Mouse (Mus musculus) limb, embryonic 14.5 days (tissue): Measurements from ENCODE around the gene Sh3pxd2b. TPM values are rescaled to one million over a fixed set of nuclear protein-coding genes. Genes with fewer than 3 reads are reported as not detected.

ENCODE experiments used
- ATAC-seq: fragments of 200-750 bp; cut with Nextera tagmentation; 2 replicates; pipeline ENCODE4 v1.8.0; 2017; ENCODE audit warnings: low read depth, moderate number of reproducible peaks, moderate TSS enrichment; ENCODE audit not compliant: low FRiP score
- DNase-seq: peaks from one replicate; pipeline ENCODE4 v3.0.0-alpha.2; 2015; ENCODE audit warnings: low spot score
- H3K27ac ChIP-seq: fragments of 300-500 bp; sonication (generic); replicated peaks from 2 replicates; pipeline ENCODE4 v1.5.1; 2014; ENCODE audit warnings: low read depth, mild to moderate bottlenecking, low read length, moderate library complexity, mixed read lengths
- H3K27me3 ChIP-seq: fragments of 300-500 bp; sonication (generic); 2 replicates; pipeline ENCODE4 v1.6.1; 2014; ENCODE audit warnings: low read length, mixed read lengths; ENCODE audit not compliant: control insufficient read depth, insufficient read depth
- H3K36me3 ChIP-seq: fragments of 300-500 bp; sonication (generic); 2 replicates; pipeline ENCODE4 v1.6.1; 2014; ENCODE audit warnings: mild to moderate bottlenecking, low read length, moderate library complexity, mixed read lengths; ENCODE audit not compliant: control insufficient read depth, insufficient read depth
- H3K4me1 ChIP-seq: fragments of 300-500 bp; sonication (generic); 2 replicates; pipeline ENCODE4 v1.6.1; 2014; ENCODE audit warnings: antibody characterized with exemption, low read length, mixed read lengths; ENCODE audit not compliant: control insufficient read depth, insufficient read depth
- H3K4me2 ChIP-seq: fragments of 300-500 bp; sonication (generic); replicated peaks from 2 replicates; pipeline ENCODE4 v1.6.1; 2014; ENCODE audit warnings: low read depth, mild to moderate bottlenecking, low read length, moderate library complexity; ENCODE audit not compliant: severe bottlenecking
- H3K4me3 ChIP-seq: fragments of 300-500 bp; sonication (generic); replicated peaks from 2 replicates; pipeline ENCODE4 v1.5.1; 2014; ENCODE audit warnings: low read length
- H3K9ac ChIP-seq: fragments of 300-500 bp; sonication (generic); 2 replicates; pipeline ENCODE4 v1.6.1; 2014; ENCODE audit warnings: mild to moderate bottlenecking, low read depth, low read length, moderate library complexity; ENCODE audit not compliant: severe bottlenecking
- H3K9me3 ChIP-seq: fragments of 300-500 bp; sonication (generic); 2 replicates; pipeline ENCODE4 v1.6.1; 2016; ENCODE audit warnings: low read length; ENCODE audit not compliant: control insufficient read depth
- POLR2A ChIP-seq: fragments of 200-500 bp; IDR thresholded peaks from 2 replicates; pipeline ENCODE4 v1.8.0; 2012; ENCODE audit warnings: inconsistent platforms, mild to moderate bottlenecking, moderate library complexity, borderline replicate concordance; ENCODE audit not compliant: insufficient read depth, insufficient read length; ENCODE audit errors: extremely low read depth
- WGBS: fragments of 180-500 bp; shearing (Covaris S2); extraction: QIAGEN DNeasy Blood & Tissue Kit; methylation state at CpG from one replicate; pipeline ENCODE4 v1.1.7; 2014; 5-methylcytosine and 5-hydroxymethylcytosine counted together
- polyA plus RNA-seq, 2 experiments: library from polyadenylated mRNA; depleted of rRNA in 1 of 2; stranded (reverse) in 1 of 2; unstranded in 1 of 2; fragments of >200 nt; fragmentation: Nextera tagmentation in 1 of 2; extraction: Ambion mirVana in 1 of 2; gene quantifications; 2 replicates each; pipeline versions ENCODE4 v1.2.1 to v1.2.3; 2012 to 2014

The Sh3pxd2b gene
- polyA plus RNA-seq, 2 experiments, result 31.5 to 44.3 TPM

- no peak for TF ChIP-seq POLR2A
- Histone ChIP-seq H3K4me3 (no peak overlapping the region), H3K36me3 (no peaks in the 10 kb centered on the region), H3K27ac (no peak overlapping the region), H3K4me1 (no peaks in the 10 kb centered on the region), H3K9me3 (no peaks in the 10 kb centered on the region), H3K4me2 (no peak overlapping the region), H3K9ac (no peak overlapping the region), H3K27me3 (no peaks in the 10 kb centered on the region)
- whole genome bisulfite sequencing, result 71% methylated on average over 3 of the region's 3 CpGs
- ATAC-seq (no peak), DNase-seq (no peak)
These were observed 95.0 kb downstream of the Sh3pxd2b start for GRCm38 (mm10) chr11:32442576-32442975.

- no peaks in the 10 kb centered on the region for H3K27me3 ChIP-seq
- H3K27ac ChIP-seq, result no peak overlapping the region
- no peak overlapping the region for H3K9ac ChIP-seq
- ATAC-seq (no peak), DNase-seq (no peak)
- no peaks in the 10 kb centered on the region for H3K4me1 ChIP-seq
- WGBS, result 52% methylated on average over 1 of the region's 1 CpGs
- no peaks in the 10 kb centered on the region for H3K9me3 ChIP-seq
- H3K4me2 ChIP-seq, result no peak overlapping the region
- H3K4me3 ChIP-seq, result no peak overlapping the region
- no peak for TF ChIP-seq POLR2A
- H3K36me3 ChIP-seq, result no peaks in the 10 kb centered on the region
These were observed 96.6 kb downstream of the Sh3pxd2b start for GRCm38 (mm10) chr11:32444266-32444665.

- ATAC-seq (no peak), DNase-seq (no peak)
- Histone ChIP-seq H3K4me3 (no peak overlapping the region), H3K27me3 (no peaks in the 10 kb centered on the region), H3K9ac (no peak overlapping the region), H3K27ac (no peak overlapping the region), H3K36me3 (no peaks in the 10 kb centered on the region), H3K4me1 (no peaks in the 10 kb centered on the region), H3K9me3 (no peaks in the 10 kb centered on the region), H3K4me2 (no peak overlapping the region)
- 52% methylated on average over 1 of the region's 1 CpGs for WGBS
- TF ChIP-seq POLR2A, result no peak
These were observed 97.5 kb downstream of the Sh3pxd2b start for GRCm38 (mm10) chr11:32445135-32445534.

- WGBS, result 80% methylated on average over 6 of the region's 6 CpGs
- ATAC-seq, result no peak
These were observed 98.1 kb downstream of the Sh3pxd2b start for GRCm38 (mm10) chr11:32445637-32446226.

GRCm38 (mm10) chr11:32450216-32450615 lies 102.6 kb downstream of the Sh3pxd2b start:
- Histone ChIP-seq H3K4me1 (peaks cover 14% of the 10 kb centered on the region), H3K4me3 (no peak overlapping the region), H3K36me3 (no peaks in the 10 kb centered on the region), H3K4me2 (no peak overlapping the region), H3K9me3 (no peaks in the 10 kb centered on the region), H3K9ac (no peak overlapping the region), H3K27me3 (no peaks in the 10 kb centered on the region), H3K27ac (no peak overlapping the region)
- 0% methylated on average over 1 of the region's 1 CpGs for WGBS
- ATAC-seq (no peak), DNase-seq (peak; percentile 38)
- no peak for TF ChIP-seq POLR2A

More at GRCm38 (mm10) chr11:32445637-32446226, 98.1 kb downstream of the Sh3pxd2b start:
- Histone ChIP-seq H3K4me3 (no peak overlapping the region), H3K27me3 (no peaks in the 10 kb centered on the region), H3K9me3 (no peaks in the 10 kb centered on the region), H3K27ac (no peak overlapping the region), H3K9ac (no peak overlapping the region), H3K4me2 (no peak overlapping the region), H3K4me1 (no peaks in the 10 kb centered on the region), H3K36me3 (no peaks in the 10 kb centered on the region)
- TF ChIP-seq POLR2A, result no peak
- DNase-seq, result no peak
